Mouse (Mus musculus) T-helper 1 cell (primary cell): ENCODE results near the gene Zdhhc14.

Experiments used
- in situ Hi-C: fragments of 300-600 bp; cut with MboI, MseI; formaldehyde crosslinking; loops from one replicate; pipeline ENCODE4 v1.15.1; 2025; ENCODE audit warnings: high pct_unique_total_duplicates

The Zdhhc14 gene

GRCm38 (mm10) chr17:5491801-5492745 lies at the start of gene Zdhhc14:
Gene Zdhhc14 (plus strand): TSS chr17:5492557.
- in situ Hi-C loops = no loop called here

DNA sequence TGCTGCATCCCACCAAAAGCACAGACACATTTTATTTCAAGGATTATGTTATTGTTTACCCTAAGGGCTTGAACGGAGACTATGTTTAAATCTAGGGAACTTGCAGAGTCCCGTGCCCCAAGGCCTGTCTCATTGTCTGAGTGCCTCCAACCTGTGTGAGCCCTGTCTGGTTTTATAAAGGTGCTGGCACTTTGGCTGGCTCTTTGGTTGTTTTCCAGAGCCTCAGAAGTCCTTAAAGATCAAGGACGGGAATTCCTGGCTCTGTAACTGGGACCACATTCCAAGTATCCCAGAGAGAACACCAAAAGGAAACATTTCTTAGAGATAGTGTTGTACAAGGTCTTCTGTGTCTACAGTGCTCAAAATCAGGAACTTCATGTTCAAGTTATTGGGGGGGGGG lies 49.1 kb upstream of the Zdhhc14 start:
- in situ Hi-C loops = loop anchor here (5.0 kb wide), 1 partner anchor 299 kb away; no protein-coding TSS in a partner anchor

- in situ Hi-C loops = loop anchor here (5.0 kb wide), 1 partner anchor 299 kb away; no protein-coding TSS in a partner anchor
Observed at GRCm38 (mm10) chr17:5443751-5444150, 48.6 kb upstream of the Zdhhc14 start.

GRCm38 (mm10) chr17:5453657-5454056 lies 38.7 kb upstream of the Zdhhc14 start:
- in situ Hi-C loops = no loop called here

- in situ Hi-C loops = no loop called here
Observed at GRCm38 (mm10) chr17:5463912-5464311, 28.4 kb upstream of the Zdhhc14 start.

DNA sequence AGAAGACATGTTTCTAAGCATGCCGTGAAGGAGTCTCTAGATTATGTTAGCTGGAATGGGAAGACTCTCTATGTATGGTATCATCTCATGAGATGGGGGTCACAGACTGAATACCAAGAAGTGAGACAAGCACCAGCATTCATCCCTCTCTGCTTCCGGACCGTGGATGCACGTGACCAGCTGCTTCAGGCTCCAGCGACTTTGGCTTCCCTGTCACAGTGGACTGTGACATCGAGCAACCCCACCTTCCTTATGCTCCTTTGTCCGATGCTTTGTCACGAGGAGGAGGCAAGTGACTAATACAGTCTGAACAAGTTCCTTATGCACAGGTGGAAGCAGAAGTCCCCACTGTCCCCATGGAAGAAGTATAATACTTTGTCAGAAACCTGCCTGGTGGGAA lies 25.6 kb upstream of the Zdhhc14 start:
- in situ Hi-C loops = no loop called here

DNA sequence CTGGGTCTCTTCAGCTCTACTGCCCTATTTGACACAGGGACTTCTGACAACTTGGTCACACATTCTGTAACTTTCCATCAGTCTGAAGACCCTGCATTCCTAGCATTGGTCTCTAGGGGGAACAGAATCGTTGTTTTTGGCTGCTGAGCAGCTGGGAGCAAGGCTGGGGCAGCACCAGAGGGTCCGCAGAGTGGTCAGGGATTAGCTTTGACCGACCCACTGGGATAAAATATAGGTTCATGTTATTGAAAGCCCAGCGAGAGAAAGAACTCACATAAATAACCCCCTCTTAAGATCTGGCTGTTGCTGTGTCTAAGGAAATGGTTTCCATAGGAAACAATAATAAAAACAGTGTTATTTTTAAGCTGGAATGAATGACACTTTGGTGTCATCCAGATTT lies 25.2 kb upstream of the Zdhhc14 start:
- in situ Hi-C loops = no loop called here

DNA sequence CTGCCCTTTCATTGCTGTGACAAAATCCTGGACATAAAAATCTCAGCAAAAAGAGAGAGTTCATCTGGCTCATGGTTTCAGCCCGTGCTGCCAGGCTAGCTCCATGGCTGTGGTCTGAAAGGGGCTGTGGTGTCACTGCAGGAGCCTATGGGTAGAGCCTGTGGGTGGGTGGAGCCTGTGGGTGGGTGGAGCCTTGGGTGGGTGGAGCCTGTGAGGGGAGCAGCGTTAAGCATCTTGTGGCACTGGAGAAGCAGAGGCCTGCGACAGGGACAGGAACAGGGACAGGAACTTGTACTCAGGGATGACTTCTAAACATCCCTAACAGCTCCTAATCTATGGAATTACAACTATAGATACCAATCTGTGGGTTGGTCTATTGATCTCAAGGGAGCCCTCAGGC lies 20.1 kb upstream of the Zdhhc14 start:
- in situ Hi-C loops = no loop called here

DNA sequence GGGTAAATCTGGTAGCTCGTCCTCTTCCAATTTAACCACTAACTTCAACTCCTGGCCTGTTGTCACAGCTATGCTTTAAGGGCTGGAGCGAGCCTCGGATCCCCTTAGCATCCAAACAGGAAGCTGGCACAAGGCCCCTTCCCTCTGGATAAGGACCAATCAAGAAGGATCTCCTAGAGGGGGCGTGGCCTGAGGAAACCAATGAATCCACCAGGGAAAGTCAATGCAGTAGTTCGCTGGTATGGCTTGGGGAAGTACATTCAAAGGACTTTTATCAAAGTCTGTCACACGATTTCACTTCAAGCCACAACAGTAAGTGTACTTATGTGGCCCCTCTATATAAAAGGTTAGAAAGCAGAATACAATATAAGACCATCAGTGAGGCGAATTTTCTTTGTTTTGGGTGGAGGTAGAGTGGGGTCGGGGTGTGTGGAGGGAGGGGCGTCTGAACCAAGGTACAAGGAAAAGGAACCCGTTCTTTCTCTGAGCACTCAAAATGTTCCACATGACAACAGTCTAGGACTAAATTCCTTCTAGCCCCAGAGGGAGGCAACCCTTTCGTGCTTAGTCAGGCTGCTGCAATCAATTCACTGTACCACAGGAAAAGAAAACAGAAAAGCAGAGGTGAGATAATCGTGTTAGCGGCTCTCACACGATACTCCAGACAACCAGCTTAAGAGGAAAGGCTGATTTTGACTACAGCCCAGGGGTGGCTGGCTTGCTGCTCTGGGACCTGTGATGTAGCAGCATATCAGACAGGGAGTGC lies 16.2 kb upstream of the Zdhhc14 start:
- in situ Hi-C loops = no loop called here

- in situ Hi-C loops = no loop called here
Observed at GRCm38 (mm10) chr17:5483456-5483855, 8.9 kb upstream of the Zdhhc14 start.

GRCm38 (mm10) chr17:5484663-5485062 lies 7.7 kb upstream of the Zdhhc14 start:
- in situ Hi-C loops = no loop called here

DNA sequence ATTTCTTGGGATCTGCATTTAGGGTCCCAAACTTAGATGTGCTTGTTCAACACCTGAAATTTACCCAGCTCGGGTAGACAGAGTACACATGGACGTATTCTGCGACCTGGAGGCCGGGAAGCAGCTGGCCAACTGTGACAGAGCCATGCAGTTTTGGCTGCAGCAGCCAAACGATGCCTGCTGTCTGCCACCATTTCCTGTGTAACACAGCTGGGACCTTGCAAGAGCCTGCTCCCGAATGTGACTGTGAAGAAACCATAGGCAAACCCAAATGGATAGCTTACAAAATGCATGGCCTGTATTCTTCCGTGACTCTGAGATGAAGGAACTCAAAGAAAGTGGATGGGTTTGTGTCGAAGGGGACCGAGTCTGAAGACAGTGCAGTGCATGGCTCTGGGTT lies 4.2 kb upstream of the Zdhhc14 start:
- in situ Hi-C loops = no loop called here

DNA sequence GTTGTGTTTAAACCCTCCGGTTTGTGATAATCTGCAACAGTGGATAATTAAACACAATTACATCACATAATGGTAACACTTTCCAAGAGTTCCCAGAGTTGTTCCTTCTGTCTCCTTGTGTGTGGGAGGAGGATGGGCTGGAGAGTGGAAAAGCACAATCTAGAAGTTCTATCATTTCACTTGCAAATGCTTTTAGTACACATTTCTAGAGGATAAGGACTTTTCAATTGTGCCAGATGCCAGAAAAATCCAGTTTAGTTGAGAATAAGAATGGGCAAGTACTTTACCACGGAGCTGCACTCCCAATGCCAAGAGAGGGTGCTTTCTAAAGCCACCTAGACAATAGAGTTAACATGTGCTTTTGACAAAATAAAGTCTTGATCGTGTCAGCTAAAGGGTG lies 2.0 kb upstream of the Zdhhc14 start:
- in situ Hi-C loops = no loop called here

- in situ Hi-C loops = no loop called here
Observed at GRCm38 (mm10) chr17:5491031-5491800, 1.1 kb upstream of the Zdhhc14 start.

GRCm38 (mm10) chr17:5492746-5493160 lies 396 bp downstream of the Zdhhc14 start:
- in situ Hi-C loops = no loop called here

DNA sequence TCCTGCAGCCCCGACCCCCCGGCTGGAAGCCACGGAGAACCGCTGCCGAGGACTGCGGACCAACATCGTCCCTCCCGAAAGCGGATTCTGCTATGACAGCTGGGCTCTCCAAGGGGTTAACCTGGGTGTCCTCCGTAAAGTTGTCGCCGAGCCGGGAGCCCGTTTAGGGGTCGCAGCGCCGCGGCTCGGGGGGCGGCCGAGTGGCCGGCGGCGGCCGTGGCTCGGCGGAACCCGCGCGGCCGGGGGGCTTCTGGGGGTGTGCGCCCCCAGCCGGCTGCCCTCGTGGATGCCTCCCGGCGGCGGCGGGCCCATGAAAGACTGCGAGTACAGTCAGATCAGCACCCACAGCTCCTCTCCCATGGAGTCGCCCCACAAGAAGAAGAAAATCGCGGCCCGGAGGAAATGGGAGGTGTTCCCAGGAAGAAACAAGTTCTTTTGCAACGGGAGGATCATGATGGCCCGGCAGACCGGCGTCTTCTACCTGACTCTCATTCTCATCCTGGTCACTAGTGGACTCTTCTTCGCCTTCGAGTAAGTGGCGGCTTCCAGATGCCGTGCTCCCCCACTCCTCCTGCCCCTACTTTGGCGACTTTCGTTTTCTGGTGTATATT lies 909 bp downstream of the Zdhhc14 start:
- in situ Hi-C loops = no loop called here

DNA sequence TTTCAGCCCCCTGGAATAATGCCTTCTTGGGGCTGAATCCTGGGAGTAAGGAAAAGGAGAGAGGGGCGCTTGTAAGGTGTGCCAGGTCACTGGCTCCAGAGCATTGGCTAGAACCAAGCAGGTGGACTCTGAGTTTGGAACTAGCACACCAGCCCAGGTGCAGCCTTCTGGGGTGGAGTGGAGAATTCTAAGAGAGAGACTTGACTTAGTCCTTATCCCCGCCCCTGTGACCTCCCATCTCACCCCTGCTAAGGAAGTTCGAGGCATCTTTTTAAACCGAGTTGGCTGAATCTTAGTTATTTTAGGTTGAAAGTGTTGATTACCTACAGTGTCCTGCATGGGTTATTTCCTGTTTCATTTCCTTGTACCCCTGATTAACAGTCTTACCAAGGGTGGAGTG lies 1.5 kb downstream of the Zdhhc14 start:
- in situ Hi-C loops = no loop called here

- in situ Hi-C loops = no loop called here
Observed at GRCm38 (mm10) chr17:5494832-5495231, 2.5 kb downstream of the Zdhhc14 start.

GRCm38 (mm10) chr17:5497695-5498094 lies 5.3 kb downstream of the Zdhhc14 start:
- in situ Hi-C loops = no loop called here

DNA sequence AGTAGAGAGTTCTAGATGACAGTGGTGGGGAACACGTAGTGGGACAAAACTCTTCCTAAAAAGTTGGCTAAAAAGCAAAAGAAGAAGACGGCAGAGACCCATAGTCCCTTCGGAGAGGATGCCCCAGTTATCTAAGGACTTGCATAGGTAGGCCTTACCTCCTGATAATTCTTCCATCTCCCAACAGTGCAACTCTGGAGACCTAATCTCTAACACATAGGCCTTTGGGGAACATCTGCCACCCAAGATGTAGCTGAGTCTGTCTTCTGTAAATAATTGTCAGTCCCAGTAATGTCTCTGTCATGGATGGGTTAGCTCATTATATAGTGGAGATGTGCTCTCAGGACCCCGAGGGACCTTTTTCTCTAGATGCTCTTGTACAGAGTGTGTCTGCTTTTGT lies 6.6 kb downstream of the Zdhhc14 start:
- in situ Hi-C loops = no loop called here

GRCm38 (mm10) chr17:5503981-5504760 lies 11.8 kb downstream of the Zdhhc14 start:
- in situ Hi-C loops = no loop called here
